Mouse (Mus musculus): ENCODE measurements around the gene Rnf151.
"Not testable (repeated sequence)": the region's sequence is repeated elsewhere in the genome, so short reads cannot be mapped to it uniquely, and the experiment has no call there.

The Rnf151 gene

GRCm38 (mm10) chr17:24705821-24706220 is 12.0 kb downstream of the Rnf151 start:
- no peak for DNase-seq (ENCODE audit: low spot score in 2 of 2)

GRCm38 (mm10) chr17:24701251-24701650 is 16.6 kb downstream of the Rnf151 start:
- no peak for DNase-seq (ENCODE audit: low spot score in 2 of 2)

GRCm38 (mm10) chr17:24699473-24699872 is 18.4 kb downstream of the Rnf151 start:
- DNase-seq (ENCODE audit: low spot score in 2 of 2) = no peak

GRCm38 (mm10) chr17:24698715-24699114 is 19.1 kb downstream of the Rnf151 start:
- no peak for DNase-seq (ENCODE audit: low spot score in 2 of 2)

GRCm38 (mm10) chr17:24697985-24698384 is 19.9 kb downstream of the Rnf151 start:
- DNase-seq (ENCODE audit: low spot score in 2 of 2) = no peak

GRCm38 (mm10) chr17:24696011-24696697 is 21.7 kb downstream of the Rnf151 start, which contains the start of the genes Gfer and Noxo1:
TSS of gene Gfer (minus strand) at chr17:24696156.
TSS of gene Noxo1 (plus strand) at chr17:24696234.
- peak; percentile 82 to 88 for DNase-seq (ENCODE audit: low spot score in 2 of 2)

- DNase-seq (ENCODE audit: low spot score in 2 of 2) = no peak
Measured at GRCm38 (mm10) chr17:24695326-24696010, 22.4 kb downstream of the Rnf151 start.

GRCm38 (mm10) chr17:24692385-24692784 is 25.5 kb downstream of the Rnf151 start:
- no peak for DNase-seq (ENCODE audit: low spot score in 2 of 2)

GRCm38 (mm10) chr17:24689251-24690081 is 28.4 kb downstream of the Rnf151 start, which contains the start of gene Syngr3:
TSS of gene Syngr3 (minus strand) at chr17:24689955.
- no peak for DNase-seq (ENCODE audit: low spot score in 2 of 2)

- DNase-seq (ENCODE audit: low spot score in 2 of 2) = no peak
Measured at GRCm38 (mm10) chr17:24687599-24687998, 30.3 kb downstream of the Rnf151 start.

- no peak for DNase-seq (ENCODE audit: low spot score in 2 of 2)
Measured at GRCm38 (mm10) chr17:24687146-24687595, 30.7 kb downstream of the Rnf151 start.

- DNase-seq (ENCODE audit: low spot score in 2 of 2) = no peak
Measured at GRCm38 (mm10) chr17:24686514-24686913, 31.3 kb downstream of the Rnf151 start.

- no peak for DNase-seq (ENCODE audit: low spot score in 2 of 2)
Measured at GRCm38 (mm10) chr17:24677500-24678080, 40.3 kb downstream of the Rnf151 start.

GRCm38 (mm10) chr17:24676877-24677276 is 41.0 kb downstream of the Rnf151 start:
- no peak for DNase-seq (ENCODE audit: low spot score in 2 of 2)

- peak in 1 of 2 experiments; percentile 56 for DNase-seq (ENCODE audit: low spot score in 2 of 2)
Measured at GRCm38 (mm10) chr17:24676187-24676586, 41.7 kb downstream of the Rnf151 start.

- DNase-seq (ENCODE audit: low spot score in 2 of 2) = no peak
Measured at GRCm38 (mm10) chr17:24674277-24674676, 43.6 kb downstream of the Rnf151 start.

- peak; percentile 64 to 74 for DNase-seq (ENCODE audit: low spot score in 2 of 2)
Measured at GRCm38 (mm10) chr17:24672141-24672540, 45.7 kb downstream of the Rnf151 start.

- no peak for DNase-seq (ENCODE audit: low spot score in 2 of 2)
Measured at GRCm38 (mm10) chr17:24671346-24671745, 46.5 kb downstream of the Rnf151 start.

GRCm38 (mm10) chr17:24670246-24670844 is 47.5 kb downstream of the Rnf151 start:
- no peak for DNase-seq (ENCODE audit: low spot score in 2 of 2)

GRCm38 (mm10) chr17:24669545-24670245 is 48.2 kb downstream of the Rnf151 start, which contains the start of gene Zfp598:
TSS of gene Zfp598 (plus strand) at chr17:24669687.
- peak; percentile 93 for DNase-seq (ENCODE audit: low spot score in 2 of 2)

- not testable (repeated sequence) for DNase-seq (ENCODE audit: low spot score in 2 of 2)
Measured at GRCm38 (mm10) chr17:24669214-24669544, 48.7 kb downstream of the Rnf151 start.
